Mouse (Mus musculus) skeletal muscle tissue, adult 2 months (tissue): Measurements from ENCODE around the gene Svip.
A peak's percentile ranks its signal among the peaks of the same experiment; 100 is the strongest.

ENCODE experiments used
- DNase-seq: peaks from one replicate; pipeline ENCODE4 v3.0.0-alpha.2; 2012; ENCODE audit warnings: low read depth, low spot score

Svip gene

DNA sequence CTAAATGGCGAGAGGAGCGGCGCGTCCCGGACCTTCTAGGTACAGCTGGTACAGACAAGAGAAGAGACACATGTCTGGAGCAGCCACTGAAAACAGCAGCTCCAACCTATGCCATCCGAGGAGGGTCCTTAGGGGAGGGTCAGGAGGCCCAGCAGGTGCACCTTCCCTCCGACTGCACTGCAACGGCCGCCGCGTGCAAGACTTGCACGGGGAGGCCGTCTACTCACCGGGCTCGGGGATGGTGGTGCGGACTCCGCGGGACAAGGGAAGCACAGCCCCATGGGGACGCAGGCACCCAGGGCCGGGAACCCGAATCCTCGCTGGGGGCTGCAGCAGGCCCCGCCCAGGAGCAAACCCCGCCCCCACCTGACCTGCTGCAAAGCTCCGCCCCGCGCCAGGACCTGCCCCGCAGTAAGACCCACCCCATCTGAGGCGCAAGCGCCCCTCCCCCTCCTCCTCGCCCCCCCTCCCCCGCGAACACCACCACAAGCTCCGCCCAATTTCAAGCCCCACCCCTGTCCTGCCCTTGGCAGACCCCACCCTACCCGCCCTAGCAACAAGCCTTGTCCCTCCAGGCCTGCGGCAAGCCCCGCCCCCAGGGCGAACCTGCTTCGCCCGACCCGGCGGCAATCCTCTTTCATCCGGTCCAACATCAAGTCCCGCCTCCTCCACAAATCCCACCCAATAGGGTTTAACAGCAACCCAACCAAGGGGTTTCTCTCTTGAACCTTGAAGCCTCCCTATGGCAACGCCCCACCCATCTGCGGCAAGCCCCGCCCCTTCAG, at the start of gene Svip:
Gene Svip (minus strand): TSS at position 508 of the 785 bp plus-strand sequence.
- peak; percentile 96 for DNase-seq

DNA sequence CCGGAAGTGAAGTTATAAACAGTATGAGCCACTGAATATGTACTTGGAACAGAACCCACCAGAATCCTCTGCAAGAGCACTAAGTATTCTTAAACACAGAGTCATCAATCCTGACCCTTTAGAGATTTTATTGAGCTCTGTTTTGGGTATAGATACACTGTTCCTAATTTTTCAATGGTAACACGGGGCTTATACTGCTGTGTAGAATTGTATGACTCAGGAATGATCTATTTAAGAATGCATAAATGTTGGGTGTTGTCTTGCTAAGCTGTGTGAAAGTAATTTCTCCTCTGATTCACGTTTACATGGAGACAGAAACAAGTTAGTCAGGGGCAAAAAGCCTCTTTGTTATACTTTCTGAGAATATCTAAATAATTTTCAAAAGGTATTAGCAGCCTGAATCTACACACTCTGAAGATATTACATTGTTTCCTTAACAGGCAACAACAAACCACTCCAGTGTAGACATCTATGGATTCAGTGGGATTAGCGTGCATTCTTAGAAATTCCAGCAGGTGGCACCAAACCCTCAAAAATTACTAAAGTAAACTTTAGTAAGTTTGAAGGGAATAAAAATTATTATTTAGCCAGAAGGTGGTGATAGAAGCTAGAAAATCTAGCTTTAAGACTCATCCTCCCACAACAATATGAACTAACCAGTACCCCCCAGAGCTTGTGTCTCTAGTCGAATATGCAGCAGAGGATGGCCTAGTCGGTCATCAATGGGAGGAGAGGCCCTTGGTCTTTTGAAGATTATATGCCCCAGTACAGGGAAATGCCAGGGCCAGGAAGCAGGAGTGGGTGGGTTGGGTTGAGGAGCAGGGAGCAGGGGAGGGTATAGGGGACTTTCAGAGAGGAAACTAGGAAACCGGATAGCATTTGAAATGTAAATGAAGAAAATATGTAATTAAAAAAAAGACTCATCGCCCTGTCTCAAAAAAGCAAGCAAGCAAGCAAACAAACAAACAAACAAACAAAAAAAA, 32.1 kb upstream of the Svip start:
- DNase-seq: no peak

DNA sequence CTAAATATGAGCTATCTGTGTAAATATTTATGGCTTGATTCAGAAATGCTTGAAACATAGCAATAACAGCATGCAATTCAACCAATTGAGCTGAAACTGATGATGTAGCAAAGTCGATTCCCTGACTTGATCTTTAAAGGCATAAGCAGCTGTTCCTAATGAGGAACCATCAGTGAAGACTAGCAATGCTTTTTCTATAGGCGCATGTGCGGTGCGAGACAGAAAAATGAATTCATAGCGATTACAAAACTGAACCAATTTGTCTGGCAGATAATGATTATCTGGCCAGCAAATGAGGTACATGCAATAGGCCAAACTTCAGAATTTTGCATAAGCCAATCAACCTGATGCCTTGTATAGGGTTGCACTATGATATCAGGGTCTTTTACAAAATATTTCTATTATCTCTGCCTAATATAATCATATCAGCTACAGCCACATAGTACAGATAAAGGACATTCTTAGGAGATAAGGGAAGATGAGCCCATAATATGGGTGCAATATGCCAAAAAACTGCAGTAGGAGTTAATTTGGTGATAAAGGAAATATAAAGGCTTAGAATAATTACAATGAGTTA, 18.3 kb upstream of the Svip start:
- DNase-seq: no peak

DNA sequence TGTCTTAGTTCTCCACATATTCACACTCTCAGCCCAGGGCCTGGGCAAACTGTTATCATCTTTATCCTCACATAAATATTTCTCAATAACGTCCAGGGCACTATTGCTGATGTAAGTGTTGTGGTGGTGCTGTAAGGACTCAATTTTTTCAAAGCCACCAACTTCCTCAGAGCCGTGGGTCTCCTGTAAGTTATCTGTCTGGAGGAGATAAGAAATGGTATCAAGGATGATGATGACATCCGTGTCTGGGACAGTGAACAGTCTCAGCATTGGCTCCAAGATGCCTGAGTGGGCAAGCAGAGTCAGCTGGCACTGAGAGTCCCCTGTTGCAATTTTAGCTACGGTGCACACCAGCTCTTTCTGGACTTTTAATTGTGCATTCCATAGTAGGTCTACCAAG, 16.2 kb upstream of the Svip start:
- DNase-seq: no peak

DNA sequence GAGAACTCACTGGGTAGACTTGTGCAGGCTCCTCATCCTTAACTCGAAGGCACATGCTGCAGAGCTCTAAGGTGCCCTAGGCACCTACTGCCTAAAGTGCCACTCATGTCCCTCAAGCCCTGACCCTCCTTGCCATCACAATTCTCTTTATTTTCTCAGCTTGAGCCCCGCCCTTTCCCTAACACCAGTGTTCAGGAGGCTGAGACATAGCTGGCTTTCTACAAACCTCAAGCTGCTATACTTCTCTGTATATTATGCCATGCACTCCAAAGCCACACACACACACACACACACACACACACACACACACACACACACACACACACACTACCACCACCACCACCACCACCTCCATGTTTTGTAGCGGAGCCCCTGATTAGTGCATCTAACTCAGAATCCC, 9.8 kb upstream of the Svip start, which contains the start of gene 1700015G11Rik:
Gene 1700015G11Rik (minus strand): TSS at position 101 of the 400 bp plus-strand sequence.
- no peak for DNase-seq

DNA sequence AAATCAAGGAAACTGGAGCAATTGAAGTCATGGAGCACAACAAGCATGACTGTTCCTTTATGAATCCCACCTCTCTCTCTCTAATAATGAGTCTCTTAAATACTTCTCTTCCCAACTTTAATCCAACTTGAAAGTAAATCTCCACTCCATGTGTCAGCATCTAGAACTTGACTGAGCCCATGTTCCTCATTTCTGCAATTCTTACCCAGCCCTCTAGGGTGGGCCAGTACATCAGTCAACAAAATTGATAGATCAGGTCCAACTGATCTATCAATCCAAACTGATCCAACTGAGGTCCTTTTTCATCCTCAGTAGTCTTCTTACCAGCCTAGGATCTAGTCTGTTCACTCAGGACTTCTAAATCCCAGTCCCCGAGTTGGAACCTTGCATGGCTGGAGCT, 9.4 kb upstream of the Svip start:
- no peak for DNase-seq

DNA sequence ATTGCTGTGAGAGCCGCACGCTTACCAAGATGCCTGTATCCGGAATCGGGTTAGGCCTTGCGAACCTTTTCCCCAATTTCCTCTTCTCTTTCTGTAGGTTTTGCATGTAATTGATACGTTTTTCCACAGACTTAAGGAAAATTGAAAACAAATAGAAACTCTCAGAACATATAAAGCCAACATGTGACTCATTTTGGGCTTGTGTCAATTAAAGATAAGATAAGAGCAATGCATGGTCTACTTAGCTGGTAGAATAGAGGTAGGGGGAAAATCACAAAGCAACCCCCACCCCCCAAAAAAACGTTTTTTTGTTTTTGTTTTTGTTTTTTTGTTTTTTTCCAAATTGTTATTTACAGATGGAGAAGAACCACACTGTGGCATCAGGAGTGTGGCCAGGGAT, 7.6 kb upstream of the Svip start:
- no peak for DNase-seq

DNA sequence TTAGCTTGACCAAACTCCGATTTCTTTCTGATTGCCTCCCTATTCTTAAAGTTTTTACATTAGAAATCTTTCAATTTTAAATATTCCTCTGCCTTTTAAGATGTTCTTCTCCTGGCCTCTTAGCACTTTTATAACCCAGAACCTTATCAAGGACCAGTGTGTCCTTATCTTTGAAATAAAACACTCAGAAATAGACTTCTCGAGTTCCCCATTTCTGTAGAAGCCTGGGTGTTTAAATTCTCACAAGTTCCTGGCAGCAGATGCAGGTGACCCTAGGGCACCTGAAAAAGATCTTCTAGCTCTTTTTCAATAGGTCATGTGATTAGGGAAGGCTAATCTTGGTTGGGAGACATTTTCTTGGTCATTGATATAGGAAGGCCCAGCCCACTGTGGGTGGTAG, 1.3 kb upstream of the Svip start:
- DNase-seq: no peak

DNA sequence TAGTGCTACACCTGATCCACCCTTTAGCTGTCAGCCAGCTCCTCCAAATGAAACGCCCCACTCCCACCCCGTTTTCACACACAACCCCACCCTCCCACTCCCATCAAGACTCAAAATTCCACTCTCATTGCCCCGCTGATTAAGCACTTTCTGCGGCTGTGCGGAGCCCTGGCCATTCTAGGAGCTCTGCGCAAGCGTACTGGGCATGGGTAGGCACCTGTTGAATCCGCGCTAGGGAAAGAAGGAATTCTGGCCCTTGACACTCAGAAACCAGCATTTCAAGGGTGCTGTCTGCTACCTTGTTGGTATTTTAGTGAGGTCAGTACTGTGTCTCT, 445 bp upstream of the Svip start:
- no peak for DNase-seq

DNA sequence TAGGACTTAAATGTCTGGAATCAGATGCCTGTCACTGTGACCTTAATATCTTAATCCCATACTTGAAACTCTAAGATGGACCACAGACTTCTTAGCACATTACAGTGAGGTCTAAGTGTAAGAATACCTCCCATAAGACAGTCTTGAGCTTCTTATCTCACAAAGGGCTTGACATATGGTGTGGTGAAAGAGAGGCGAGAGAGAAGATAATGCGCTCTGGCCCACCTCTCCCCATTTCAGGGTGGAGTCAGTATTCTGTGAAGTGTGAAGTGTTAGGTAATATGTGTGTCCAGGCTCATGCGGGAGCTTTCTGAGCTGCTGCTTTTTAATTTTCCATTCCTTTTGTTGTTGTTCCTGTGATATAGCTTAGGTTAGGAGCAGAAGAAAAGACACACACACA, 14.8 kb downstream of the Svip start:
- no peak for DNase-seq

DNA sequence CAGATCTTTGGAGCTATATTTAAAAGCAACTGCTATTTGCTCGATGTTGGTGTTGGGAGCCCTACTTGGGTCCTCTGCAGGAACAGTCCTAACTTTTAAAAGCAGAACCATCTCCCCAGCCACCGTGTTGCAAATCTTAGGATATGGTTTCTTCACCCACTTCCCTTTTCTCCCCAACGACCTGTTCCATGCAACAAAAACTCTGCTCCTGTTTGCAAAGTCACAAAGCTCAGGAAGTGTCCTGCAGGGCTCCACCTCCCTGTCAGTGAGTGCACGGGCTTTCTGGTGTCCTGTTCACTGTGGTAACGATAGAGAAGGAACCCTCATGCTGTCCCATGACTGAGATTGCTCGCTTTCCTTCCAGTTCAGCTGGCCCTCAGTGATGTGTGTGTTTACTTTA, 18.9 kb downstream of the Svip start:
- DNase-seq: no peak

DNA sequence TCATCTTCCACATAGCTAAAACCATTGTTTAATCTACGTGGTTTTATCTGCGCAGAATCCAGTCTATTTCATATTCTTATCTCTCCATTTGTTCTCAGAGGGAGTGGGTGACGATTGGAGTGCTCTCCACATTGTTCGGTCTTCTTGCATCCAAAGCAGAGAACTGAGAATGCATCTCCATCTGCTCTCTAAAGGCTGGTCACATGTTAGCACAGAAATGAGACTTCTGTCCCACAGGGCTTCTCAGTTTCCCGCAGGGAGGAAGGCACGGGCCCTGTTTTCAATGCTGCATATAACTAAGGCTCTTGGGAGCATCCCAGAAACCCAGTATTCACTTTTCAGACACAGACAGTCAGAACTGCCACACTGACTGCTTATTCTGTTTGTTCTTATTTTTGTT, 20.1 kb downstream of the Svip start:
- DNase-seq: no peak

DNA sequence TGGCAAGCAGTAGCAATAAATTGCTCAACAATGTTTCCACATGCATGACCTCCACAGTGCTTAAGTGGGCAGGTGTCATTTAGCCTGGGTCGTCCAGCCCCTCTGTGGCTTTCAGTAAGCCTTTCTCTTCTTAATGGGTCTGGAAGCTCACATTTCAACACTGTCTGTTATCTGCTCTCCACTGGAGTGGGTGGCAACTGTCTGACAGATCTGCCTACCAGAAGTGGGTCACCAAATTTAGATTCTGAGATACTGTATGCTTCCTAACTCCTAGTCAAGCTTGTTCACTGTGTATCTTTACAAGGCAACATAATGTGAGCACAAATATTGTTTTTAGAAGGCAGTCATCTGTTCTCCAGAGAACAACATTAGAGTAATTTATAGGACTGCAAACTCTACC, 23.5 kb downstream of the Svip start:
- DNase-seq: no peak

DNA sequence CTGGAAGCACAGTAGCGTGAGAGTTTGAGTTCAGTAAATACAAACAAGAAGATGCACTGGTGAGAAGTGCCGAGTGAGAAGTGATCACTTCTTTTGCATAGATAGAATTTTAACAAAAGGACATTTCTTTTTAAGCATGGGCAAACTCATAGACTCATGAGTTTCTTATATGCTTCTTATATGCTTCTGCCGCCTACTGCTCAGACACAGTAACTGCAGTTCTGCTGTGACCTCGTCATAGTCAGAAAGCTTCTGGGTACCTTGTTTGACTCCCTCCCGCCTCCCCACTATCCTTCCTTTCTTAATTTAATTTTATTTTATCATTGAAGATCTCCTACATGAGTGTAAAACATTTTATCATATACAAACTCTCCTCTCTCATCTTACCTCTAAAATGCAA, 26.5 kb downstream of the Svip start:
- no peak for DNase-seq

DNA sequence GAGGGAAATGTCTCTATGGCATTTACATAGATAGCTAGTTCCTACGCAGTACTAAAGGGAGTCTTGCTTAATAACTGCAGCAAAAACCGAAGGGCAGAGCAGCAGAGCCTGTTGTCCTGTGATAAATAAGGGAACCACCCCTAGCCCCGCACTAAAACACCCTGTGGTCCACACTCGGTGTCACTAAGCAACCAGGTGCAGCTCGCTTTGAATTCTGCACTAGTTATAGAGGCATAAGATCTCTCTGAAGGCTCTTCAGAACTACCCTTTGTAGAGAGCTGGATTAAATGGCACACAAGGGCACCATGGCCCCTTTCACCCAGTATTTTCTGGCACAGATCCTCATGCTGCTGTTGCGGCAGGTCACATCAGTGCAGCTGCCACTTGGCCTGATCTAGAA, 30.6 kb downstream of the Svip start:
- no peak for DNase-seq

DNA sequence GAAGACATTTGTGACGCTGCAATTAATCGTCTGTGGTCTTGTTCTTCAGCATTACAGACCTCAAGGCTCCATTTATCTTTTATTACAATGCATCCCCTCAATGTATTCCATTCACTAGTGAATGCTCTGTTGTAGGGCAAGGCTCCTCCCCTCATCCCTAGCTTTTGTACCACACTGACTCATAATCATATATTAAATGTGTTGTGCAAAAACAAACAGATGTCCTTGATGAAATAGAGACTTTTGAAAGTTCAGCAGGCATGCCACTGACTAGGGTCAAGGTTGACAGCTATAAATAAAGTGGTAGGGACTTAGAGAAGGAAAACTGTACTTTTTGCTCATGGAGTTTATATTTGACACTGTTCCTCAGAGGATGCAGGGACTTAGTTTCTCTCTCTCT, 32.3 kb downstream of the Svip start:
- DNase-seq: no peak

DNA sequence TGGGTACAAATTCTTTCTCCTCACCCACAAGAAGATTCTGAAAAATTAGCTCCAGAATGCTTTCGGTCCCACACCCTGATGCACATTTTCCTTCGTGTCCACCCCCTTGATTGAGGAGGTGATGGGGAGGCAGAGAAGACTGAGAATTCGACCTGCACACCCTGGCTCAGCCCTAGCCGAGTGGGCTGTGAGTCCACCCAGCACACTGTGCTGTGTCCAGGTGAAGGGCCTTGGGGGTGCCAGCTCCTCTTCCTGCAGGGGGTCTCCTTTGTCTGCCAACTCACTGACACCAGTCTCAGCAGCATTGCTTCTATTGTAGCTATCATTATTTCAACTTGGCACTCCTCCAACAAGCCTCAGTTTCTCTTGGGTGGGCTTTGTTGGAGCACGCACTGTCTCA, 32.7 kb downstream of the Svip start:
- DNase-seq: no peak

DNA sequence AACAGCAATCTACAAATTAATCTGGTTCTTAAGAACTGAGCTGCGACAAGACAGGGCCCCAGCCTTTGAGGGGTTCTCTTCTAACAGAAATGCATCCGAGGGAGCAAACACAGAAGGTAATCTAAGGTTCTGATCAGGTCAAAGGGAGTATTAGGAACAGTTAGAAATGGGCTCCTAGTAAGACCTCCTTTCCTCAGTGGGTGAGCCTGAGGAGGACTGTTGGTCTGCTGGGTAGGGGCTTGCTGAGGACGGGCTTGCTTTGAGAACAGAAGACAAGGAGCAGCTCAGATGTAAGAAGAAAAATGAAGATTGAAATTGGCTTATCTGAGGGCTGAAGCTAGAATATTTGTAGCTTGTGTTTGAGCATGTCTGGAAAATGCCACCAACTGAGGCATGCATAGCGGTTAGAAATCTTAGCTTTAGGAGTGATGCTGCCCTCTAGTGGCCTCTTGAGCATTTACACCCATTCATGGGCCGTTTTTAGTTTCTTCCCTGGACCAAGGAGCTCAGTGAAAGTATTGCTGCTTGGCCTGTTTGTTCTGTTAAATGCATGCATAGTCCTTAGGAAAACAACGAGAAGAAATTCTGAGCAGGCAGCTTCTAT, 33.5 kb downstream of the Svip start:
- DNase-seq: peak; percentile 27

DNA sequence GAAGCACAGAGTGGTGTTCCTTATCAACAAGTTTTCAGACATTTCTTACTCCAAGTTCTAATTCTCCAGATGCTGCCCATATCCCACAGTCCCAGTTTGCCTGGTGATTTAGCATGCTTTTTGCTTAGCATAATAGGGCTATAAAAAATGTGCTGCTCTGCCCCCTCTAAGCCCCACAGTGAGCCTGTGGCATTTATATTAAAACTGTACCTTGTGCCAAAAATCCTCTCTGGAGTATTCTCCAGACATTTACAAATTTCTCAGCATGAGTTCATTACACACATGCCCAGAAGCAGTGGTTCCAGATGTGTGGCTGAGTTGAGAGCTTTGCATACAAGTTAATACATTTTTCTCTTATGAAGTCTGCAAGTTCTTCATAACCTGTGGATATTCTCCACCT, 36.4 kb downstream of the Svip start:
- DNase-seq: no peak

DNA sequence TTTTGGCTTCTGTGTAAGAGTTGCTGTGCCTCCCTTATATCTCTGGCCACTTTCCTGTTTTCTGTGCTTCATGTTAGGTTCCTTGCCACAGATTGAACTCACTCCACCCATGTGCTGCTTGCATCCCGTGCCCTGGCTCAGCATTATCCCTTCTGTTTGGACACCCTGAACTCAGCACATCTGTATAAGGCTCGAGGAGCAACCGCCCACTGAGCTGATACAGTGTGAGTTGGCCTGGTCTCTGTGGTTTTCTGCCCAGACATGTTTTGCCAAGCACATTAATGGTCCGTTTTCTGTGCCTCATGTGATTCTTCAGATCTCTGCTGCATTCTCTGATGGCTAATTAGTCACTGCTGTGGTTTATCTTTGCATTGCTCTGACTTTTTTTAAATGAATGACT, 38.2 kb downstream of the Svip start:
- DNase-seq: no peak

DNA sequence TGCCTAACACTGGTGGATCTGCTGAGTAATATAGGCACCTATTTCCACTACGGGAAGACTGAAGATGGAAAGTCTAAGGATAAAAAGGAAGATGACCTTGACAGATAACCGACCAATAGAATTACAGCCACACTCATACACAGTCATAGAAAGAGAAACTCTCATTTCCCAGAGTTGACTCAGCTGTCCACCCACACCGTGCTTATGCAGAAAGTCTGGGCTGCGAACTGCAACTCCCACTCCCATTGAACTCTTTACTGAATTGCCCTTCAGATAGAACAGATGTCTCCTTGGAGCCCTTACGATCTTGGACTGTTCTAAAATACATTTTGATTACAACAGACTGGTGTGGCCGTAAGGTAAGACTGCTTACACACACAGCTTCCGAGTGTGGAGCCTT, 41.1 kb downstream of the Svip start:
- DNase-seq: no peak
